22 mouse cellular contexts compared by ENCODE assay signal in the genomic region with DNA sequence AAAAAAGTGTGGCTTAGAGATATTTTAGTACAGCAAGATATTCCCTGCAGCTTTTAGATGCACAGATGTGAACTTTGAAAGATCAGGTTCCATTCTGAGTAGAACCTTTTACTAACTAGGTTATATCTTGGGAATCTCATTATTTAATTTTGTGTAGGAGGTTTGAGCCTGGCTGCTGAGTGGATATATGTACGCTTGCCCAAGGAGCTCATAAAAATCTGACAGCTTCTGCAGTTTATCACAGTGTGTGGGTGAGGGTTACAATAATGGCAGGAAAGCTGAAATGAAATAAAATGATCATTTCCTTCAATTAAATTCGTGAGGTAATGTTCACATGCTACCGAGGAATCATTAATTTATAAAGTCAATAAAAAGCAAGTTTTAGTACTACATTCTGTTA.
DNase-seq lines count a peak whose midpoint lies in the region; ATAC-seq lines count a peak whose summit lies in the region.
"Had no signal": no experiment of that assay in that cellular context is flagged by ENCODE, and none has a peak within 500 bp of the region (broad histone marks: within the 10 kb centered on the region; RNA-seq: fewer than 3 reads in every experiment).

No protein-coding gene starts in this region.

- no peak for DNase-seq in neural tube, embryonic 10.5 days (ENCODE audit: extremely low spot score, low spot score)
- DNase-seq in forelimb bud, embryonic 11.5 days (ENCODE audit: low read depth, low spot score), result peak; percentile 2
- DNase-seq in cerebellum, postnatal 36 days, result no peak
- DNase-seq: adrenal gland, adult 2 months; adrenal gland, postnatal 10 days; adrenal gland, postnatal 25 days; cerebellum, adult 11-12 months; cerebellum, adult 2 months; cerebellum, adult 9-10 months; cerebellum, postnatal 10 days; cerebellum, postnatal 25 days; embryo, embryonic 11 days; forebrain, postnatal 0 days had no signal

- no peaks in the 10 kb centered on the region for H3K9me3 ChIP-seq in neural tube, embryonic 13.5 days
- H3K9me3 ChIP-seq in neural tube, embryonic 15.5 days (replicated peaks), result no peaks in the 10 kb centered on the region
- H3K9me3 ChIP-seq in midbrain, embryonic 15.5 days, result no peaks in the 10 kb centered on the region
- H3K9me3 ChIP-seq: embryonic facial prominence, embryonic 13.5 days; embryonic facial prominence, embryonic 15.5 days; forebrain, embryonic 10.5 days; forebrain, embryonic 13.5 days; forebrain, embryonic 15.5 days had no signal

- H3K27me3 ChIP-seq in neural tube, embryonic 13.5 days, result no peaks in the 10 kb centered on the region
- no peaks in the 10 kb centered on the region for H3K27me3 ChIP-seq in neural tube, embryonic 15.5 days (replicated peaks)
- H3K27me3 ChIP-seq in midbrain, embryonic 15.5 days (replicated peaks), result no peaks in the 10 kb centered on the region
- H3K27me3 ChIP-seq: embryonic facial prominence, embryonic 13.5 days; embryonic facial prominence, embryonic 15.5 days; forebrain, embryonic 13.5 days; forebrain, embryonic 15.5 days had no signal

- H3K4me3 ChIP-seq in neural tube, embryonic 13.5 days, result no peak overlapping the region
- H3K4me3 ChIP-seq in neural tube, embryonic 15.5 days (replicated peaks), result no peak overlapping the region
- H3K4me3 ChIP-seq in midbrain, embryonic 15.5 days, result no peak overlapping the region
- H3K4me3 ChIP-seq: embryonic facial prominence, embryonic 13.5 days; embryonic facial prominence, embryonic 15.5 days; erythroblast, embryonic 14.5 days; forebrain, embryonic 10.5 days; forebrain, embryonic 13.5 days; forebrain, embryonic 15.5 days had no signal

- no peak overlapping the region for H3K4me2 ChIP-seq in neural tube, embryonic 13.5 days
- H3K4me2 ChIP-seq in neural tube, embryonic 15.5 days, result no peak overlapping the region
- no peak overlapping the region for H3K4me2 ChIP-seq in midbrain, embryonic 15.5 days
- H3K4me2 ChIP-seq: embryonic facial prominence, embryonic 13.5 days; embryonic facial prominence, embryonic 15.5 days; forebrain, embryonic 13.5 days; forebrain, embryonic 15.5 days had no signal

- 68% methylated on average over 3 of the region's 3 CpGs for WGBS in neural tube, embryonic 13.5 days
- 51% methylated on average over 3 of the region's 3 CpGs for WGBS in neural tube, embryonic 15.5 days
- 82% methylated on average over 3 of the region's 3 CpGs for WGBS in midbrain, embryonic 15.5 days

- no peak overlapping the region for H3K27ac ChIP-seq in neural tube, embryonic 13.5 days (replicated peaks)
- no peak overlapping the region for H3K27ac ChIP-seq in neural tube, embryonic 15.5 days (replicated peaks)
- no peak overlapping the region for H3K27ac ChIP-seq in midbrain, embryonic 15.5 days
- H3K27ac ChIP-seq: embryonic facial prominence, embryonic 13.5 days; embryonic facial prominence, embryonic 15.5 days; forebrain, embryonic 10.5 days; forebrain, embryonic 13.5 days; forebrain, embryonic 15.5 days had no signal

- H3K4me1 ChIP-seq in neural tube, embryonic 13.5 days (replicated peaks), result no peaks in the 10 kb centered on the region
- no peaks in the 10 kb centered on the region for H3K4me1 ChIP-seq in neural tube, embryonic 15.5 days
- no peaks in the 10 kb centered on the region for H3K4me1 ChIP-seq in midbrain, embryonic 15.5 days
- H3K4me1 ChIP-seq: embryonic facial prominence, embryonic 13.5 days; embryonic facial prominence, embryonic 15.5 days; forebrain, embryonic 10.5 days; forebrain, embryonic 13.5 days; forebrain, embryonic 15.5 days had no signal

- no peak overlapping the region for H3K9ac ChIP-seq in neural tube, embryonic 13.5 days
- H3K9ac ChIP-seq in neural tube, embryonic 15.5 days (replicated peaks), result no peak overlapping the region
- no peak overlapping the region for H3K9ac ChIP-seq in midbrain, embryonic 15.5 days
- H3K9ac ChIP-seq: embryonic facial prominence, embryonic 13.5 days; embryonic facial prominence, embryonic 15.5 days; forebrain, embryonic 13.5 days; forebrain, embryonic 15.5 days; forebrain, postnatal 0 days had no signal

- no peaks in the 10 kb centered on the region for H3K36me3 ChIP-seq in neural tube, embryonic 13.5 days
- no peaks in the 10 kb centered on the region for H3K36me3 ChIP-seq in neural tube, embryonic 15.5 days
- H3K36me3 ChIP-seq in midbrain, embryonic 15.5 days (replicated peaks), result no peaks in the 10 kb centered on the region
- H3K36me3 ChIP-seq: embryonic facial prominence, embryonic 13.5 days; embryonic facial prominence, embryonic 15.5 days; forebrain, embryonic 10.5 days; forebrain, embryonic 15.5 days had no signal

- ATAC-seq in neural tube, embryonic 13.5 days (ENCODE audit: low read depth), result peak; percentile 74; the same call in 1 of the 2 replicates
- ATAC-seq in neural tube, embryonic 15.5 days (ENCODE audit: low FRiP score), result peak; percentile 63
- no peak for ATAC-seq in midbrain, embryonic 15.5 days (replicated peaks)
- ATAC-seq: forebrain, embryonic 13.5 days; forebrain, embryonic 15.5 days; forebrain, postnatal 0 days had no signal
